Mouse (Mus musculus) spleen, adult 2 months (tissue): ENCODE data around the gene Col1a1.

ENCODE experiments used
- CTCF ChIP-seq: fragments of 200-500 bp; IDR thresholded peaks from 2 replicates; pipeline ENCODE4 v1.5.1; 2011; ENCODE audit warnings: mild to moderate bottlenecking, inconsistent platforms; ENCODE audit not compliant: insufficient read depth, insufficient read length, insufficient replicate concordance; ENCODE audit errors: extremely low read depth
- POLR2A ChIP-seq: fragments of 200-500 bp; IDR thresholded peaks from 2 replicates; pipeline ENCODE4 v1.6.1; 2011; ENCODE audit warnings: low read depth, low read length, inconsistent platforms

DNA sequence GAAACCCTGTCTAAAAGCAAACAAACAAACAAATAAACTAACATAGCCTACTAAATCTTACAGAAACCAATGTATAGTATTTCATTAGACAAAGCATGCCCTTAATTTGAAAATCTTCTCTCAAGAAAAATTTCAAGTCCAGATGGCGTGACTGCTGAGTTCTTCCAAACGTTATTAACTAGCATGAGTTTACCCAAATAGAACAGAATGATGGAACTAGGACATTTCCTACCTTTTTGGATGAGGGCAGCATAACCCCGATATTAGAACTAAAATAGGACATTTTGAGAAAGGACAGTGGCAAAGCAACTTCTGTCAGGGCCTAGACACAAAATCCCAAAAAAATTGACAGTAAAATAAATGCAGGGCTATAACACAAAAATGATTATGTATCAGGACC lies 31.7 kb upstream of the Col1a1 start:
- TF ChIP-seq POLR2A (no peak), CTCF (no peak)
